Mouse (Mus musculus): Measurements from ENCODE around the gene Ugt2b34.
"Not testable (repeated sequence)": the region's sequence is repeated elsewhere in the genome, so short reads cannot be mapped to it uniquely, and the experiment has no call there.

The Ugt2b34 gene

DNA sequence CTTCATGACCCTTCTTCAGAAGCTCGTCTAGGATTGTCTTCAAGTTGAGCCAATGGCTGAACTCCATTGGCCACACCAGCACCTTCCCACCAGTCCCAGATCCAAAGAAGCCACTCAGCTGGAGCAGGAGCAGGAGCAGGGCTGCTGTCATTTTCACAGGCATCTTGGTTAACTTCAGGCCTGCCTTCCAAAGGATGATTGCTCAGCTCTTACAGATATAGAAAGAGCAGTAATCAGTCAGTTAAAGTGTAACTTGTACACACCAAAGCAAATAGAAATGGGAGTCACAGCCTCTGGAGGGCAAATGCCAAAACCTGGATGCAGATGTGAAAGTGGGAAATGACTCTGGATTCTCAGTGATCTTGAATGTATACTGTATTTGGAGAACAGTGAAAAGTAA is at the start of gene Ugt2b34:
Gene Ugt2b34 (minus strand): TSS at position 180 of the 400 bp plus-strand sequence.
- DNase-seq (ENCODE audit: low spot score), result no peak

DNA sequence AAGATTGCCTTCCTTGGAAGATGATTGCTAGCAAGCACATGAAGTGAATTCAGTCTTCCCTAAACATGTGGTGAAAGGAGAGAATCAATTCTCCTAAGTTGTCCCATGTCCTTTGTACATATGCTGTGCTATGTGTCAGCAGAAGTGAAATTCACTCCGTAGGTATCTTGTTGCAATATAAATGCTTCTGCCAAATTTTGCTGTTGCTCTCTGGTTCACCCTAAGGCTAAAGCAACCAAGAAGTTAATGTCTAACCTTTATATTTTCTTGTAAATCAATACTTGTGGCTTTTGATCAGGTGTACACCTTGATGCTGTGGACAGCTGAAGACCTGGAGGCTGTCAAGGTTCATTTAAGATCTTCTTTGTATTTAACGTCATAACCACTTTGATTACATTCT is 35.4 kb upstream of the Ugt2b34 start:
- no peak for DNase-seq (ENCODE audit: low spot score)

DNA sequence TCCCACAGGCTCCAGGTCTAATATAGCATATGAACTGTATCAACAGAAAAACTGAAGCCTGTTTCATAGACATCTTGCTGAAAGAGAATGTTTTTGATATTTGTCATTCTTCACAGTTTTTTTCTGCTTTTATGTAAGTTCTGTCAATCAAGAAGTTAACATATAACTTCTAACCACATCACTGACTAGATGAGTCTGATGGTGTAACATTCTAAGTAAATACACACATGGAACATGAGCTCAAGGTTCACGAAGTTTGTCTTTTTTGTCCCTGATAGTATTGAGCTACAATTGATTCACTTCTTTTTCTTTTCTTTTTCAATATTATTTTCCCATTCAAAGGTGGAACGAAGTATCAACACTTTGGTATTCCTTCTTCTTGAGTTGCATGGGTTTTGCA is 19.7 kb upstream of the Ugt2b34 start, which contains the start of gene Ugt2b1:
Gene Ugt2b1 (minus strand): TSS at position 105 of the 400 bp plus-strand sequence.
- no peak for DNase-seq (ENCODE audit: low spot score)

DNA sequence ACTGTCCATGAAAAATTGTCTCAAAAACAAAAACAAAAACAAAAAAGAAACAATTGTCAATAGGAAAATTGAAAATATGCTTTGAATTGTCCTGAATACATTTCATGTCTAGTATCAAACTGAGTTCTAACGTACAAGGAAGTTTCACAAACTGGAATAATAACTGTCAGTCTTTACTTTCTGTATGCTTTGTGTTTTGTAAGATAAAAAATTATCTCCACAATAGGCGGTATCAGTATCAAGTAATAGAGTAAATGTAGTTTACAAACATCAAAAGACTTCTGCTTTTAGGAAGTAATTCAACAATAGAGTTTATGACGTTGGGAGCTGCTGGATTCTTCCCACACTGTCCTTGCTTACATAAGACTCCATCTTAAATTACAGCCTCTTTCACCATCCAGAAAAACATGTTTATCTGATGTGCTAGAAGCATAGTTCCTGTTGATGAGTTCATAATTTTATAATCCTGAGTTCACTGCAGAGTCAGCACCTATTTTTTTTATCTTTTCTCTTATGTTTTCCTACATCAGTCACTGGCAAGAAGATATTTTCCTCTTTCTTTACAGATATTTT is 14.0 kb upstream of the Ugt2b34 start:
- no peak for DNase-seq (ENCODE audit: low spot score)

DNA sequence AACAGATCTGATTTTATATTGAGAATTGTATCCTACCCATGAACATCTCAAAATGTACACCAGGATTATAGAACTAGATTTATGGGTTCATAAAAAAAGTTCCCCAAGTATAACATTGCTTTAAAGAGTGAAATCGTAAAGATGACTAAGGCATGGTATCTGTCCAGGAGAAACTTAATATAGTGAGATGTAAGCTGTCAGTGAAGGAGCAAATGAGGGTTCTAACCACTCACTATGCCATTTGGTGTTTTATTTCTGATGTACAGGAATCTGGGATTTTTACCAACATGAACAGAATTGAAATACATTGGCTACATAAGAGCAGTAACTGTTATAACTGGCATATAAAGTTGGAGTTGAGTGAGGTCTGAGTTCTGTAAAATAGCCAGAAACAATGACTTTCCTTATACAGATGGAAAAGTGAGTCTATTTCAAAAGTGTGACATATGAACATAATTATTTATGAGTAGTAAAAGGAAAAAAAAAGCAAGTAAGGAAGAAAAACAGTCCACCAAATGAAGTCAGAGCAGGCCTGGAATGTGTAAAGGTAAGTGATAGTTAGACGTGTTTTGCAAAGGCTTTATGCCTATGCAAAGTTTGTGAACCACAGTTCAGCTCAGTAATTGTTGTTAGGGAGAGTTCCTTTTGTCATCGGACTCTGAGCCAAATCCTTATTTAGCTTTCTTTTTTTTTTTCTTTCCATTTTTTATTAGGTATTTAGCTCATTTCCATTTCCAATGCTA is 4.8 kb upstream of the Ugt2b34 start:
- DNase-seq (ENCODE audit: low spot score), result no peak

DNA sequence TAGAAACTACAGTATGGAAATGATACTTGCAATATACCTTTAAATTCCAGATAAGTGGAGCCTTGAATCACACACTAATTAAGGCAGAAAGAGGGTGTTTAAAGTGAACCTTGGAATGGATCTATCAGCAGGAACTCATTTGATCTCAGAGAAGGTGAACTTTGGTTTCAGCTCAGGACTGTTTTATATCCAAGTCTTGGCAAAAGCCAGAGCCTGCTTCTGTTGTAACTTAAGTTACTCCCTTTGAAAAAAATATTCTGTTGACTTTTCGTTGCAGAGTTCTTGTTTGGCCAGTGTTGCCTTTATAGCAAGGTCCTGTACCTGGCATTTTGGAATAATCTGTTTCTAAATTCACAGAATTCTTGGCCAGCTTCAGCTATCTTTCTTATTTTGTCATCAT is 4.0 kb upstream of the Ugt2b34 start:
- DNase-seq (ENCODE audit: low spot score), result no peak

DNA sequence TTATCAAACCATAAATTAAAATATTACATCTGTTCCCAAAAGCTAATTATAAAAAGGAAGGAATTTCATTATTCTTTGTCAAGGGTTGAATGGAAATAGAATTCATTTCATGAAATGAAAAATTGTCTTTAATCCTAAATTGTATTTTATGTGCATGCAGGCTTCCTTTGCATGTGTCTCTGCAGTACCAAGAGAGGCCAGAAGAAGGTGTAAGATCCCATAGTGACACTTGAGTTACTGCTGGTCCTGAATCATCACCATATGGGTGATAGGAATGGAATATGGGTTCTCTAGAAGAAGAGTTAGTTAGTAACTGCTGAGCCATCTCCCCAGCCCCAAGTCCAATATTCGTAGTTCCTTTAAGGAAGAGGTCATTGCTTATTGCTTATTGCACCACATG is 16.8 kb downstream of the Ugt2b34 start:
- DNase-seq (ENCODE audit: low spot score), result no peak

DNA sequence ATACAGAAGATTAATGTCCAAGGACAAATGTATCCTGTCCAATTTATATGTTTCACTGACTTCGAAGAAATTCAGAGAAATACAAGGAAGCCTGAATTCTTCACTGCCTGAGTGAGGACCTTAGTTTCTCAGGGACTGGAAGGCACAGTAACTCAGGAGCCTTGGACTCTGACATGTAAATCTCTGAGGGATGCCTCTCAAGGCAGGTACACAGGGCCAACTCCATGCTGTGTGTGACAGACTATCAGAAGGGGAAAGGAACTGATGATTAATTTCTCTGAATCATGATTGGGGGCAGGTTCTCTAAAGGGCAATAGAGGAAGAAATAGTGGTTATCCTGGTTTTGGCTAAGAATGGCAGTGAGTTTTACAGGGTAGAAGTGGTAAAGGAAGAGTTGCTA is 18.3 kb downstream of the Ugt2b34 start:
- DNase-seq (ENCODE audit: low spot score), result no peak

DNA sequence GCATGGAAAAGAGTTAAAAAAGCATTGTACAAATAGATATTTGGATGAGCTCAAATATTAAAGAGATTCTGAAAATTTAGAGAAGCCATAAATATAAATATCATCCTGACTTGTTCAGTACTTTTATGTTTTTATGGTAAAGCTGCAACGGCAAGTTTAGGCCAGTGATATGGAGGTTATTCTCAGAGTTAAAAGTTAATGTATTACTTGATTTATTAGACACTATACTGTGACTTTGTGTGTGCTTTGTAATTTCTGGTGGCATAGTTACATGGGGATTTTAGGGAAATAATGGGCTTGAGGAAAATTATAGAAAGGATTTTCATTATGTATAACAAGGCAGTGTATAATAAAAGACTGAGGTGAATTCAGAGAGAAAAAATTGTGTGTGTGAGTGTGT is 19.7 kb downstream of the Ugt2b34 start:
- DNase-seq (ENCODE audit: low spot score), result no peak

DNA sequence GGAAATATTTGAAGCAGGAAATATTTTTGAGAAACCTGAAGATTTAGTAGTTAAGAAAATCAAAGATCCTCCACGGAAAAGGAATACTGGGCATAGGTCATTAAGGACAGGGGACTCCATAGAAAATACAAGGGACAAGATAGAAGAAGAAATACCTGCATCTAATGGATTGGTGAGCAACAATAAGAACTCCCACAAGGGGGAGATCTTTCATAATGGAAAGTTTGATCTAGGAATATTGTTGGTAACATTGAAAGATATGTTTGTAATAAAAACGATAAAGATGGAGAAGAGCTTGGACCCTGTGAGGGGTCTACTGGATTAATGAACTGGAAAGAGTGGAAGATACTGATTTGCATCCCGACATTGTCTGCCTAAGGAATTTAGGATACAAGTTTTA is 20.1 kb downstream of the Ugt2b34 start:
- no peak for DNase-seq (ENCODE audit: low spot score)

DNA sequence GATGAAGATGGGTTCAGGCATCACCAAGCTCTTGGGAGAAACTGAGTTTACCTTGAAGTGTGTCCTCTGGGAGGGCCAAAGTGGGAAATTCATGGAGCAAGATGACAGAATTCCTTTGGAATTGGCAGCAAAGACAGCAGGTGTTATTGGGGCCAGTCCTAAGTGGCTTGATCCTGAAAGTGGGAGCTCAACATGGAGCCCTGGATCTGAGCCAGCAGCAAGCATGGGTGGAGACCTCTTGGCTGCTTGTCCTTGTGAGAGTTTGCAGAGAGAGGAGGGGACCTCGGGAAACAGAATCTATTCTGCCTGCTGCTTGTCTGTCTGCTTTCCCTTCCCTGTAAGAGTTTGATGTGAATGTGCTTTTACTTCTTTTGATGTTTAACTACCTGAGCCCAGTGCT is 34.9 kb downstream of the Ugt2b34 start:
- no peak for DNase-seq (ENCODE audit: low spot score)

DNA sequence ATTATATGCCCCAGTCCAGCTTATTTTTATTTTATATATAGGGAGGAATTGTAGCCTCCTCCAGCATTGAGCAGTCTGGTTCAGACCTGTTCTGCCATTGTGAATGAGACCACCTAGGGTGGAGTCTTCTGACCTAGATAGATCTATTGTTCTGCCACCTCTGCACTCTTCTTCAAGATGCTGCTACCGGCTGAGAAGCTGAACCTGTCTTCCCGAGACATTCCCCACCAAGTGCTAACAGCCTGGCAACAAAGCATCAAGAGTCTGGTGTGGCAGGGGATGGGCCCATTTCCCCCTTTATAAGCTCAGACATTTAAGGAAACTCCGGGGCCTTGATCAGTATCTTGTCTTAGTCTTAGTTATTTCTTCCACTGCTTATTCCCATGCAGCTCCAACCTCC is 48.4 kb downstream of the Ugt2b34 start:
- no peak for DNase-seq (ENCODE audit: low spot score)

DNA sequence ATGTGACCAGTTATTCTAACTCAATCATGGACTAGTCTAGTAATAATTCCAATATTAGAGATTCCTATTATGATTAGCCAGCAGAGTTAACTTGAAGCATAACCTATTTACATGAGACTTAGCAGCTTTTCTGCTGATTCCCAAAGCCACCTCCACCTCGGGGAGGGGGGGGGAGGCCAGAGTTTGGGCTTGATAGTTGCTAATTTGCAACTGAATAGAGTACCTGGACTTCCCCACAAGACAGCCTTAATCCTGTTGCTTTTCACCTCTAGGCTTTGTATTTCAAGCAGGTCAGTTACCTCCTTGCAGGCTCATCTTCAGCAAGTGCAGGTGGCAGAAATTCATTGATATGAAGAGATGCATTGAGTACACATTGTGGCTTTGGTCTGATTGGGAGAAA is 49.1 kb downstream of the Ugt2b34 start:
- DNase-seq (ENCODE audit: low spot score), result no peak

DNA sequence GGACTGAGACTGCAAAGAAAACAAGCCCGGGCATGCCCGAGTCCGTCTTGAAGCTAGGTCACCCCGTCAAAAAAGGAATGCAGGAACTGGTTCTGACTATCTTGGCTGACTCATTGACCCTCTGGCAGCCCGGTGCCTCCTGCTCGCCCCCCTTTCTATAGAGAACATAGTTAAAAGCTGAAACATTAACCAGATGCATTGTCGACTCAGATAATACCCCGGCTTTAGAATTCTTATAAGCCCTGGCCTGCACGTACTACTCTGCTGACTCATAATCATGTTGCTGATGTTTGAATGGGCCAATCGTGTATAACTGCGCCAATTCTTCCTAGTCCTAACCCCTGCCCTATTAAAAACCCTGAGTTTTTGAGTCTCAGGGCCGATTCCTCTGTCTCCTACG is 50.2 kb downstream of the Ugt2b34 start:
- DNase-seq (ENCODE audit: low spot score), result peak; percentile 17

DNA sequence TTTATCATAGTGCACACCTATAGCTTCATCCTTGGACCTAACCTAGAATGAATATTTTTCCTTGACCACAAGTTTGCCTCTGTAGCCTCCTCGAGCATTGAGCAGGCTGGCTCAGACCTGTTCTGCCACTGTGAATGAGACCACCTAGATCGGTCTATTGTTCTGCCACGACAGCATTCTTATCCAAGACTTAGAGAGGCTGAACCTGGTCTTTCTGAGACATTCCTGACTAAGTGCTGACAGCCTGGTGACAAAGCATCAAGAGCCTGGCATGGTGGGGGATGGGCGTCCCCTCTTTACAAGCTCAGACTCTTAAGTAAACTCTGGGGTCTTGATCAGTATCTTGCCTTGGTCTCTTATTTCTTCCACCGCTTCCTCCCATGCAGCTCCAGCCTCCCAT is 55.1 kb downstream of the Ugt2b34 start:
- DNase-seq (ENCODE audit: low spot score), result no peak

DNA sequence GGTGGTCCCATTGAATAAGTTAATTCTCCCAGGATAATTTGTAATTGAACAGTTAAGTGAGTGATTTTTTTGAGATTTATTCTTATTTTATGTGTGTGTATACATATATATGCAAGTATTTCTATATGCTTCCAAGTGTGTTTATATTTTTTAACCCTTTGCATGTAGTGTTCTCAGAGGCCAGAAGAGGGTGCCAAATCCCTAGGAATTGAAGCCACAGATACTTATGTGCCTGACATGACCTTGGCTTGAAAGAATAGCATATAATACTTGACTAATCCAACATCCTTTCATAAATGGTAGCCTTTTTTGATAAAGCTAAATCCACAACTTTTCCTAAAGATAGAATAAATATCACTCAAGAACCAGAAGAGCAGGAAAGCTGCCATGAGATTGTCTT is 56.6 kb downstream of the Ugt2b34 start:
- peak; percentile 46 for DNase-seq (ENCODE audit: low spot score)

DNA sequence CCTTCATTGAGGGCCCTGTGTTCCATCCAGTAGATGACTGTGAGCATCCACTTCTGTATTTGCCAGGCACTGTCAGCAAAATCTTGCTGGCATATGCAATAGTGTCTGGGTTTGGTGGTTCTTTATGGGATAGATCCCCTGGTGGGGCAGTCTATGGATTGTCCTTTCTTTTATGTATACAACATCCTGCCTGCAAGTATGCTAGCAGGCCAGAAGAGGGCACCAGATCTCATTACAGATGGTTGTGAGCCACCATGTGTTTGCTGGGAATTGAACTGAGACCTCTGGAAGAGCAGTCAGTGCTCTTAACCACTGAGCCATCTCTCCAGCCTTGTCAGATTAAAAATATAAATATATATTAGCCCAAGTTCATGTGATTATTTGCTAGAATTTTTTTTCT is 65.5 kb downstream of the Ugt2b34 start:
- not testable (repeated sequence) for DNase-seq (ENCODE audit: low spot score)

DNA sequence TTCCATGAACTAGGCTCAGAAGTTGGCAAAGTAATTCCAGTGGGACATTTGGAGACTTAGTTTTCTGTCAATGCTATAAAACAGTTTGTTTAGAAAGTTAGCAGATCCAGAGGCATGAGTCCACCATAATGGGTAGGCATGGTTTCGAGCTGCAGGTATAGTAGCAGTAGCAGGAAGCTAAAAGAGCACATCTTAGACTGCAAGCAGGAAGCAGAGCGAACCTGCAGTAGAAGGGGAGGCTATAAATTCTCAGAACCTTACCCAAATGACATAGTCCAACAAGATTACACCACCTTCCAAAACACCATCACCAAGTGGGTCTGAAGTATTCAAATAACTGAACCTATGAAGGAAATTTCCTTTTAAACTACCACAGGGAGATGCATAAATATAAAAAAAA is 66.5 kb downstream of the Ugt2b34 start:
- no peak for DNase-seq (ENCODE audit: low spot score)

Measured in MN1 (cell line).